Mouse (Mus musculus) forelimb bud, embryonic 11.5 days (tissue): ENCODE measurements around the gene Aox3.

Experiments
- DNase-seq: peaks from one replicate; pipeline ENCODE4 v3.0.0-alpha.2; 2012; ENCODE audit warnings: low read depth, low spot score

The Aox3 gene

DNA sequence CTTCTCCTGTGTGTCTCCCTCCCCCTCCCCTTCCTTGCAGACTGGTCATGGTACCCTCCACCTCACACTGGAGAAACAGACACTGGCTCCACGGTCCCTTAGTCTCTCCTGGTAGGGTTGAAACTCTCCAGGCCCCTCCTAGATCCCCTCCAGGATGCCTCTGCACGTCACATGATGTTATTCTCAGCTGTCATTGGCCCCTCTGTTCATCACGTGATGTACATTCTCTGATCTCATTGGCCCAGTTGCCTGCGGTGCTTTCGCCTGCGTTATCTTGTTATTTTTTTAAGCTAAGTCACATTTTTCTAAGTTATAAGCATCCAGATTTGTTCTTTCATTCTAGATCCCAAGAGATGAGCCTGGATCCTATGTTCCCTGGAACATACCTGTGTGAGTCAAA is 7.2 kb upstream of the Aox3 start:
- DNase-seq: no peak

DNA sequence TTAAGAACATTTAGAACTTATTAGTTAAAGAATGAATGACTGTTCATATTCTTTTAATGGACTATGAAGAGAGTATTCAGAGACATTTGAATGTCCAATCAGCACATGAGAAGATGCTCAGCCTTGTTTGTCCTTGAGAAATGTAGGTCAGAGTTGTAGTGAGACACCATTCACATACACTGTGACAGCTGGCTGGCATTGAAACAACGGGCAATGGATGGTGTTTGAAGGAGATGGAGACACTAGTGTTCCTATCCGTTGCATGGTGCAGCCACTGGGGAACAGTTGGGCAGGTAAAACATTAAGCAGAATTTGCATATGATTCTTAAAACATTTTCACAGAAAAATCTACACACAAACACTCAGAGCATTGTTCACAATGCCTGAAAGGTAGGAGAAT is 5.9 kb upstream of the Aox3 start:
- DNase-seq: no peak

DNA sequence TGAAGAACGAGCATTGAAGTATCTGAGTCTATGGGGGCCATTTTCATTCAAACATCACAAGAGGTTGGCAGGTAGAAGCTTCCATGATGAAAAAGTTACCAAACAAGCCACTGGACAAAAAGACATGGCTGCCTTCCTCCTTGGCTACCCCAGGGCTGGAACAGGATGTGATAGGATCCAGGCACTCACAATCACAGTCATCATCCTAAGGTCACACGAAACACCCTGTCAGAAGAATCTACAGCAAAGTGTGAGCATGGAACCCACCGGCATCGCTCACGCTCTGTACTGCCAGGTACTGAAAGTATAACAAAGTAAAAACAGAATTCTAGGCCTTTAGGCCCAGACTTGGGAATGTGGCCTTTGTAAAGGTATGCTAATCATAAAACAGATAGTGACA is 2.7 kb upstream of the Aox3 start:
- DNase-seq: no peak

DNA sequence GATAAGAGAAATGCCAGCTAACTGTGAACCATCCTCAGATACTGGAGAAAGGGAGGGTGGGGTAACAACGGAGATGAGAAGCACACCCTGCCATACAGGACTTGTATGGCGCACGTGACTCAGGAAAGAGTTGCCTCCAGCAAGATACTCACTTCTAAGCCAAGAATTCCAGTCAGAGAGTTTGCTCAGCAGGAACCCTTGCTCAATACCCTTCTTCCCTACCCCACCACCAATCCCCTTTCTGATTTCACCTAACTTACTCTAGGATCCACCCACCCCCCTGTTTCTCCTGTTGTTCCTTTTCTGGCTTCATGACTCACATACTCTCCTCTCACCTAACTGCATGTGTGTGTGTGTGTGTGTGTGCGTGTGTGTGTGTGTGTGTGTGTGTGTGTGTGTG is 1.6 kb upstream of the Aox3 start:
- DNase-seq: no peak

DNA sequence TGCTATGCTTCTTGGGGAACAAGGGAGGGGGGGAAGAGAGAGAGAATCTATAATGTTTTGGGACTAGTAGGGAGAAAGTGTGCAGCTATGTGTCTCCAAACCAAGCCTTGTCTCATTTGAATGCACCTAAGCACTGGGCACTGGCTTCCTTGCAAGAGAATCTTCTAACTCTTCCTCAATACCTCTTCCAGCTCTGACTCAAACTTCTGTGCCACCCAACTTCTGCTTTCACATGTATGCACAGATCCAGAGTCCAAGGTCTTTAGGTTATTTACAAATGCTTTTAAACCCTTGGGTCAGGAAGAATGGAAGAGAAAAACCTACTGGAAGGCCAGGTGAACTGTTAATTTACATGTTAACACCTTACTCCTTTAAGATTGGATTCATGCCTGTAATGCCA is 511 bp downstream of the Aox3 start:
- DNase-seq: no peak

DNA sequence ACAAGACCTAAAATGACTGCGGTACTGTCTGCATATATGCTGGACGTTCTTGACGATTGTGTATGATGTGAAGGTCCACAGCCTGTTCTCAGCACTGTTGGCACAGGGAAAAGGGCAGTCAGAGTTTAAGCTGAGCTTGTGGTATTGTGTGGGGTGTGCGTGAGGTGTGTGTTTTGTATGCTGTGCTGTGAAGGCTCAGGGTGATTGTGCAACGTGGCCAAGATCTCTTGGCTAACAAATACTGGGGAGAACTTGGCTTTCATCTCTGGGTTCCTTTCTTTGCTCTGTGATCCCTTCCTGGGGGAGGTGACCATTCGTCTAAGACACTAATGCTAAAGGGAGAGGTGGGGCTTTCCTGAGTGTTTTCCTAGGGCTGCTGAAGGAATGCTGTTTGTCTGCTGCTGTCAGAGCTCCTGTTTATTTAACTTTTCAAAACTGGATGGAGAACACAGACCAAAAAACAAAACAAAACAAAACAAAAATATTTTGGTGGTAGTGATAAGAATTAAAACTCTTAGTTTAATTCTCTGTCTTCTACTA is 1.2 kb downstream of the Aox3 start:
- no peak for DNase-seq

DNA sequence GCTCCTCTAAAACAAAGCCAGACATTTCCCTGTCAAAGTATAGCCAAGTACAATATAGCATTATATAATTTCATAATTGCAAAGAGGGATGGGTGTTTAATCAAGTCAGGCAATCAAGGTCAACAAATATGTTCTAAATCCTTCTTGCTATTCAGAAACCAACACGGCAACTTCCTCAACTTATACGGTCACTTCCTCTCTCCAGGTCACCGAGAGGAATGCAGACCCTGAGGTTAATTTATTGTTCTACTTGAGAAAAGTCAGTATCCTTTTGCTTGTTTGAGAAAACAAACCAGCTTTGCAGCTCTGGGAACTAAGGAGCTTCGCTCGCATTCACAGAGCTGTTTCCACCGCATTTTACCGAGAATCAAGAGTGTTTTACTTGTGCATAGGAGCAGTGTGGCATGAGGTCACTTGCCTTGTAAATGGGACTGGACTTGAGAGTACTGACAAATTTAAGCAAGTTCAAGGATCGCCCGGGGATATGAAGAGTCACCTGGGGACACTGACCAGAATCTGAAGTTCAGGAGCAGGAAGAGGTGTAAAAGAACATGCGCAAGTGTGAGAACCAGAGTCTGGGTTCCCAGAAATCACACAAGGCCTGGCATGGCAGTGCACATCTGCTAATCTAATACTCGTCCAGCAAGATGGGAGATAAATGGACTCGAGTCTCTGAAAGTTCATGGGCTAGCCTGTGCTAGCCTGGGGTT is 1.9 kb downstream of the Aox3 start:
- no peak for DNase-seq

DNA sequence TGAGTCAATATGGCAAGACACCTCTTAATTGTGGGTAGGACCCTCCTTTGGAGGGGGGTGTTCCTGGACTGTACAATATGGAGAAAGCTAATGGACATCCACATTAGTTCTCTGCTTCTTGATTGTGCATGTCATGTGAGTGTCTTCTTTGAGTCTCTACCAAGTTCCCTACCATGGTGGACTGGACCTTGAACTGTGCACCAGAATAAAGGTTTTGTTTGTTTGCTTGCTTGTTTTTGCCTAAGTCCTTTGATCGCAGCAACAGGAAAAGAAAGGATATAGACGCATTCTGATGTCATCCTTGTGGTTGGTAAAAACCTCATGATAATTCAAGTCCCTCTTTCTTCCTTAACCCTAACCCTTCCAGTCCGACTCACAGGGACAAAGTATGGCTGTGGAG is 5.3 kb downstream of the Aox3 start:
- no peak for DNase-seq

DNA sequence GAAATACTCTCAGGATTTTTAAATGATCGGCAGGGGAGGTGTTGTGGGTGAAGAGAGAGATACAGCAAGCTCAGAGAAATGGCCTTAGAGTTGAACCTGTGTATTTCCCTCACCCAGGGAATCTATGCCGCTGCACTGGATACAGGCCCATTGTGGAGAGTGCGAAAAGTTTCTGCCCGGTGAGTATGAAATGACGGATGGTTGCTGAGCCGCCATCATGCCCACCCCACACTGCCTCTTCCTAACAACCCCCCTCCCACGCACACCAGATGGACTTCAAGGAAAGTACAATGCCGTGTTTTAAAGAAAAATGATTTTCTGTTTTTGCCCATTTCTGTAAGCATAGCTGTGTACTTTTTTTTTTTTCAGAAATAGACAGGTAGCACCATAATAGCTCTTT is 12.0 kb downstream of the Aox3 start:
- no peak for DNase-seq

DNA sequence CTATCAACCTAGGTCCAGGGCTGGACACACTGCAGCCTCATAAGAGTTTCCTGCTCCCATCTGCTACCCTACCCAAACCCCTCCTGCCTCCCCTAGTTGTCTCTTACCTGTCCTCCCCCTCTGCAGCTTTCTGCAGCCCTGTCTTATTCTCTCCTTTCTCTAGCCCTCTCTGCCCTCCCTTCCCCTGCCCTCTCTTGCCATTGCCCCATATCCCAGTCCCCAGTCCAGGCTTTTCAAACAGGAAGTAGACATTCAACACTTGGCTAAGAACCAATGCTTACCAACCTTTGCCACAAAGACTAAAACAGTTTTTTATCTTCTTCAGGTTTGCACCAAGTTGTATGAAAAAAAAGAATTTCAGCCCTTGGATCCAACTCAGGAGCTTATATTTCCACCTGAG is 25.0 kb downstream of the Aox3 start:
- no peak for DNase-seq

DNA sequence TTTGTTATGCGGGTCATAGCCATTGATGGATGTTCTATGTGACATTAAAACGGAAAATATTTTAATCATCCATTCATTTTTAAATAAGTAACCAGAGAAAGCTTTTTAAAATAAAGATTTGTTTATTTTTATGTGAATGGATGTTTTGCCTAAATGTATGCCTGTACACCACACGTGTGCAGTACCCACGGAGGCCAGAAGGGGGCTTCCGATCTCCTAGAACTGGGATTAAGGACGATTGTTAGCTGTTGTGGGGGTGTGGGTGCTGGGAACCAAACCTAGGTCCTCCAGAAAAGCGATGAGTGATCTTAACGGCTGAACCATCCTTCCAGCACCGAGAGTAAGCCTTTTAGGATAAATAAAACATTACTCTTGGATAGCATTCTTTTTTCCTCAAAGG is 26.1 kb downstream of the Aox3 start:
- no peak for DNase-seq

DNA sequence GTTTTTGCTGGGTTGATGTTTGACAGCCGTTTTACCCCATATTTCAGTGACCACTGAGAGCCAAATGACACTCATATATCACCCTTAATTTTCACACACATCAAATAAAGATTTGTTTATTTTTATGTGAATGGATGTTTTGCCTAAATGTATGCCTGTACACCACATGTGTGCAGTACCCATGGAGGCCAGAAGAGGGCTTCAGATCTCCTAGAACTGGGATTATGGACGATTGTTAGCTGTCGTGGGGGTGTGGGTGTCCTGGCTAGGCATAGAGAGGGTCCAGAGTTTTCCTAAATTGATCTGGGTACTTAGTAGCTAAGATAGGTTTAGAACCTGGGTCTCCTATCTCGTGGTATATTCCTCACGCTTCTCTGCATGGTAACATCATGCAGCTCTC is 27.7 kb downstream of the Aox3 start:
- DNase-seq: no peak

DNA sequence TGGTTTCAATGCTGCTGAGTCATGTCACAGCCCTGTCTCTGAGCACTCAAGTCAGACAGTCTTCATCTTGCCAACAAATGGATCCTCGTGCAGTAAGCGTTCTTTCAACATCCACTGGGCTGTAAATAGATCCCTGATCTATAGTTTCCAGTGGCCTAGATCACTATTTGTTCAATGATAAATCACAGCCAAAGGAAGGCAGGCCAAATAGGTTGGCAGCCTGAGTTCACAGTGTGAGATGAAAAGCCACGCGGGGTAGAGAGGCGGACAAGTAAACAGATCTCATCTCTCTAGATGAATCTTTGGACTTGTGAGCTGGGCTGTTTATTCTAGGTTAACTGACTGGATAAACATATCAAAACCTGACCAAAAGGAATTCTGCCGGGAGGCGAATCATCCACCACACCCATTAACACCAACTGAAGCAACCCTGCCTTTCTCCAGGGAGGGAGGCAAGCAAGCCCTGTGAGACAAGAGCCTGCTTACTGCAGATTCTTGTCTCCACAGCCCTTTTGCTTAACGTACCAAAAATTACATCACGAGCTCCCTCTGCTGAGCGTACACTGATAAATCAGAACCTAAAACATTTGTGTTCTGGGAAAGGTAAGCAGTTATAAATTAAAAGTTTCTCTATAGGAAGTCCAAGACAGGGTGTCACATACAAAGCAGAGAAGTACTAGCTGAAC is 31.6 kb downstream of the Aox3 start:
- DNase-seq: no peak

DNA sequence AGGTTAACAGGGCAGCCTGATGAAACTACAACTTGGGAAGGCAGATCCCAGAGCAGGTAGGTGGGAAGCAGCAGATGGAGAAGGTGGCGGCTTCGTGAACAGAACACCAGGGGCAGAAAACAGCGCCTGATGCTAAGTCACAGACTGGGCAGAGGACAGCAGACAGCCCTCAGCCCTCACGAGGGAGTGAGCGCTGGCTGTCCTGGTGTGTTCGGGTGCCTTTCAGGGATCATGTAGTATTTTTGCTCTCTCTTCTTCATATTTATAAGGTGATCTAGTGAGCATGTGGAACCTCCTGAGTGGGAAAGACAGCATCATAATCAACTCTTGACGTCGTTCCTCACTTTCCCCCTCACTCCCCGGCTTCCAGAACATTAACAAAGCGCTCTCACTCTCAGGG is 33.1 kb downstream of the Aox3 start:
- DNase-seq: no peak

DNA sequence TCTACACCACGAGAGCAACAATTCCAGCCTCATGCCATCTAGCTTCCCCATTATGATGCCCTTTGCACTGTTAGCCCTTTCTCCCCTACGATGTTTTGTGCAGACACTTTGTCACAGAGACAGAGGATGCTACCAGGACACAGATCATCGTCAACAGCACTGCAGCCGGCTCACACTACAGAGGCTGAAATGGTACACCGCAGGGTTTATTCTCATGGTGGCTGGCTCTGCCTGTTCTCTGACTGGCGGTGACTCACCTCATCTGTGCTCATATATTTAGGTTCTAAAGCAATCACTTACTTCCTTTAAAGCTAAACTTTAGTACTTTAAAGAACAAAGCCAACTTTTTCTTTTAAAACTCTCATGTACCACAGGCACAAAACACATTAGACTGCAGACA is 34.8 kb downstream of the Aox3 start:
- no peak for DNase-seq

DNA sequence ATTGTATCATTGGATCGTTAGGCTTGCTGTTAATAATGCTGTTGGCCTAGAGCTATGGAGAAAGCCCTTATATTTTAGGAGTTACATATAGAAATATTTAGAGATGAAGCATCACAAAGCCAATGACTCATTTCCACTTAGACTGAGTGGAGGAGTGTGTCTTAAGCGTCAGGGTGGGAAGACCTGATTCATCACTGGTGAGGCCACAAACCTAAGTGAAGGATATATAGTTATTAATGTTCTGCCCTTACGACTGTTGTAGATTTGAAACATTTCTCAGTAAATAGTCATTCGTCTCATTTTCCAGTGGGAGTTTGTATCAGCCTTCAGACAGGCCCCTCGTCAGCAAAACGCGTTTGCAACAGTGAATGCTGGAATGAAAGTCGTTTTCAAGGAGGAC is 39.3 kb downstream of the Aox3 start:
- DNase-seq: no peak

DNA sequence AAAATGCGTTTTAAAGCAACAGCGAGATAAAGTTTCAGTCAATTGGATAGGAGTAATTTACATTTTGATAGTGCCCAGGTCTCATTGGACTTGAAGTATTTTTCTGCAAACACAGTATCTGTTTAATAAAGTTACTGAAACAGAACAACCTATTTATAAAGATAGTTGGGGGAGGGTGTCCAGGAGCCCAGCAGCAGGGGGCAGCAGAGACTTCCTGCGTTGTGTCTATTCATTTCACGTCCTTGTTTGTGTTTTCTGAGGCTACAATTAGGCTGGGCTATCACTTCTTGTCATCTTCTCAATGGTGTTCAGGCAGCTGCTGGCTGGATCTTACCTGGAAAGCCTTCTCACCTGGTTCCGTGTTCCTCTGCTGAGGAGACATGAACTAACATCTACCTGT is 43.8 kb downstream of the Aox3 start:
- peak; percentile 28 for DNase-seq

DNA sequence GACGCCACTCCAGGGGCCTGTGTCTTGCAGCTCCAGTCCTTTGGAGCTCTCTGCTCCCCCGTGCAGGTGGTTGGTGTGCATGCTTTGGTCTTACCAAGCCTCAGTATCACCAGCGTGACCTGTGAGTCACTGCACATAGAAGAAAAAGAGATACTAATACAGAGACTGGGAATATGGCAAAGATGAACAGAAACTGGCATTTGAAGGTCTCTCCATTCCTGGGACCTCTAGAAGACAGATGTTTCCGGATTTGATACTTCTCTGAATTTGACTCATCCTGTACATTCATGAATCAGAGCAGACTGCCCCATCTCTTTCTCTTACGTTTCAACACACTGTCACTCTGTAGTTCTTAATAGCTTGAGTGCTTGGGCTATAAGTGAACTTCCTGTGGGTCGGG is 57.0 kb downstream of the Aox3 start:
- DNase-seq: no peak

DNA sequence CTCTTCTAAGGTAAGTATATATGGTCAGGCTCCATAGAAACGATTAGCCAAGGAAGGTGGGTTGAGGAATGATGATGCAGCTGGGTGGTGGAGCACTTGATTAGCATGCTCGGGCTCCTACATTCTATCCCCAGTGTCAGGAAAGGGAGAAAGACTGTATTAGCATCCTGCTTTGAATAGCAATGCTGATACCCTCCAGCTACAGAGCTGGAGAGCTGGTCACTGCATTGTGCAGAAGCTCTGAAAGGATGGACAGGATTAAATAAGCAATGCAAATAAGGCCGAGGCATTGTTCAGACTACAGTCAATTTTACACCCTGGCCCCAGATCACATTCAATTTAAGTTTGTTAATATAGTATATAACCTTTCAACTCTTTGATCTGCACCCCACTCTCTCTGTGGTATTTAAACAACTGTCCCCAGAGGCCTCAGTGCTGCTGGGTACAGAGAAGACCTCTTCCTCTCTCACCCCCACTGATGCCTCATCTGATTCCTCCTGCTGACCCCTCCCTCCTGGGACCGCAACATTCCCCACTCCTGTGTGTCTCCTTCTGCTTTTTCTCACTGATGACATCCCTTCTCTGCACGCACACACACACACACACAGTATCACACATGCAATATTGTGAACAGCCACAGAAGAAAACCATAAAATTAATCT is 75.7 kb downstream of the Aox3 start:
- no peak for DNase-seq

DNA sequence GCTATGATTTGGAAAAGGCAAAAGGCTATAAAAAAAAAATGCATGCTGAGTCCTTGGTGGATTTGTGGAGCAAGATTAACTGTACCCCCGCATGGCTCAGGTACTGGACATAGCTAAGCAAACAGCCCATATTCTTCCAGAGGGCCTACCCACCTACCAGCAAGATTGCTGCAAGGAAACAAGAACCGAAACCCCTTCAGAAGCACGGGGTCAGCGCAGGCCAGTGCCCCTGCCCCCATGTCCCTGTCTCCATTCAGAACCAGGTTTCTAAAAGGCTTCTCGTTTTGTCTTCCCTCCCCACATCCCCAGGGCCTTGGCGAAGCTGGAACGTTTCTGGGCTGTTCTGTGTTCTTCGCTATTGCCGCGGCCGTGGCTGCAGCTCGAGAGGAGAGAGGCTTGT is 81.4 kb downstream of the Aox3 start:
- DNase-seq: no peak

DNA sequence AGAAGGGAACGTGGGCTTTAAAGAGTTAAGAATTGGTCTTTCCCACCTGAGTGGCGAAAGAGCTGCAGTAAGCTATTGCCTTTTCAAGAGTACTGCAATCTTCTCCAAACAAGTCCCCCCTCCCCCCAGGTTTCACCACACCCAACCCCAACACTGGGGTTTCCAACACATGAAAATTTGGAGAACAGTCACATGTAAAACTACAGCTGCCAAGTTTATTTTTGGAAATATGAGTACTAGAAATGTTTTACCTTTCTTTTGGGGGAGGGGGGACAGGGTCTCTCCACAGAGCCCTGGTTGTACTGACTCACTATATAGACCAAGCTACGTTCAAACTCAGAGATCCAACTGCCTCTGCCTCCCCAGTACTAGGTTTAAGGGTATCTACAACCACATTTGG is 82.1 kb downstream of the Aox3 start:
- DNase-seq: no peak

DNA sequence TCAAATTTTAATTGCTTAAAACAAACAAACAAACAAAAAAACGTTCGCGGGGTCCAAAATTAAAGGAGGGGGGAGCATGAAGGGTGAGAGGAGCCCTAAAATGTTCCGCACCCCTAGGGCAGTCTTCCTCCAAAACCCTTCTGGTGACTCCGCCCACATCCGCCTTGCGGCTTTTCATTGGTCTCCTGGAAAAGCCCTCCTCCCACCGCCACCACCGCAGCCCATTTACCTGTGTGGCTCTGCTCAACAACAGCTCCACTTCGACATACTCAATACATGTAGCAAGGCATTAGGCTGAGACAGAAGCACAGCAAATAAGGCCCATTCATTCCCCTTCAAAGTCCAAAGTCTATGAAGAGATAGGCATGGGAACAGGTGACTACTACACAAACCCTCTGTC is 82.6 kb downstream of the Aox3 start:
- no peak for DNase-seq

DNA sequence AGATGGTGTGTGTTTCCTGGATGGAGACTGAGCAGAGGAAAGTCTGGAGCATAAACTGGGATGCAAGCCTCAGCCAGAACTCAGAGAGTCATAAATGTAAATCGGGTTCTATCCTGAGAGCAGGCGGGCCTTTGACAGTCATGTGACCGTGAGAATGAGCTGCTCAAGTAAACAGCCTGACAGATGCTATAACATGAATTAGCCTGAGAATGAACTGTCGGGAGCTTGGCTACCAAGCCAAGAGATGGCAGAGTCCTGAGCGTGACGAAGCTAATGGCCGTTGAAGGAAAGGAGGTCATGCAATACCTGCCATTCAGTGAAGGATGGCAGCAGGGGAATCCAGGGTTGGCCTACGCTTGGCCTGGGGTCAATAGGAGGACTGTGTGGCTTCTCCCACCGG is 84.1 kb downstream of the Aox3 start:
- no peak for DNase-seq
